Mouse (Mus musculus) T-helper 2 cell (primary cell): ENCODE measurements around the gene Shisa8.

Experiments
- in situ Hi-C: fragments of 300-600 bp; cut with MboI, MseI; formaldehyde crosslinking; loops from one replicate; pipeline ENCODE4 v1.15.1; 2025; ENCODE audit warnings: high pct_unique_total_duplicates

Gene Shisa8

DNA sequence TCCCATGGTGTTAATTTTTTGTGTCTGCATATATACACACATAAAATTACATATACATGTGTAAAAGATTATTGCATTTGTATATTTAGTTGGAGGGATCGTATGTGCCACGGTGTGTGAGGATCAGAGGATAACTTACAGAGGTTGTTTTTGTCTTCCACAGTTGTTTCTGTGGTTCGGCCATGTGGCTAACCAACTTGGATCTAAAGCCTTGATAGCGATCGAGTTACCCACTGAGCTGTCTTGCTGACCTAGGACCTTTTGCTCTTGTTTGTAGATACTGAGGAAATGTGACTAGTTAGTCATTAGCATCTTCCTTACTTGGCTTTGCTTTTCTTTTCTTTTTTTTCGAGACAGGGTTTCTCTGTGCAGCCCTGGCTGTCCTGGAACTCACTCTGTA is 56.3 kb downstream of the Shisa8 start:
- in situ Hi-C loops: no loop called here
